Mouse (Mus musculus): Measurements from ENCODE around the gene Tob1. TPM values are rescaled to one million over a fixed set of nuclear protein-coding genes. Genes with fewer than 3 reads are reported as not detected.

Gene Tob1
- polyA plus RNA-seq (2012; rRNA removed) (28.4 and 29.7 TPM in 2 replicates), polyA plus RNA-seq (2014; fragmentation: Nextera tagmentation; extraction: Ambion mirVana) (34.8 and 37.3 TPM in 2 replicates)

GRCm38 (mm10) chr11:94211124-94211603, at the start of gene Tob1:
TSS of gene Tob1 (plus strand) at chr11:94211454.
- Histone ChIP-seq H3K36me3 (ENCODE audit: control insufficient read depth, insufficient read depth, low read length) (peaks cover 16% of the 10 kb centered on the region), H3K4me2 (replicated peaks; ENCODE audit: low read depth, low read length, severe bottlenecking) (peak within 1 kb of the TSS; percentile 97), H3K4me3 (replicated peaks; ENCODE audit: low read length) (peak within 1 kb of the TSS; percentile 97), H3K9ac (ENCODE audit: low read depth, low read length, severe bottlenecking) (peak within 1 kb of the TSS; percentile 95), H3K27me3 (ENCODE audit: control insufficient read depth, insufficient read depth, low read length) (no peaks in the 10 kb centered on the region), H3K4me1 (ENCODE audit: control insufficient read depth, insufficient read depth, low read length) (peaks cover 20% of the 10 kb centered on the region), H3K9me3 (ENCODE audit: control insufficient read depth, low read length) (no peaks in the 10 kb centered on the region), H3K27ac (replicated peaks; ENCODE audit: low read depth, low read length) (peak within 1 kb of the TSS; percentile 97)
- TF ChIP-seq POLR2A (IDR thresholded peaks at IDR 0.05; ENCODE audit: borderline replicate concordance, extremely low read depth, insufficient read depth, insufficient read length): peak; percentile 100
- ATAC-seq (ENCODE audit: low FRiP score, low read depth) (peak; percentile 96), DNase-seq (ENCODE audit: low spot score) (peak; percentile 99)
- 0% methylated on average over 19 of the region's 55 CpGs for WGBS

GRCm38 (mm10) chr11:94161867-94162581, 49.2 kb upstream of the Tob1 start:
- WGBS: 83% methylated on average over 11 of the region's 11 CpGs
- H3K36me3 ChIP-seq (ENCODE audit: control insufficient read depth, insufficient read depth, low read length): no peaks in the 10 kb centered on the region
- peaks cover 31% of the 10 kb centered on the region for H3K4me1 ChIP-seq (ENCODE audit: control insufficient read depth, insufficient read depth, low read length)
- no peak for TF ChIP-seq POLR2A (IDR thresholded peaks at IDR 0.05; ENCODE audit: borderline replicate concordance, extremely low read depth, insufficient read depth, insufficient read length)
- no peak overlapping the region for H3K9ac ChIP-seq (ENCODE audit: low read depth, low read length, severe bottlenecking)
- no peak for DNase-seq (ENCODE audit: low spot score)
- no peak overlapping the region for H3K4me3 ChIP-seq (replicated peaks; ENCODE audit: low read length)
- no peak for ATAC-seq (ENCODE audit: low FRiP score, low read depth)
- no peaks in the 10 kb centered on the region for H3K9me3 ChIP-seq (ENCODE audit: control insufficient read depth, low read length)
- no peaks in the 10 kb centered on the region for H3K27me3 ChIP-seq (ENCODE audit: control insufficient read depth, insufficient read depth, low read length)
- H3K4me2 ChIP-seq (replicated peaks; ENCODE audit: low read depth, low read length, severe bottlenecking): no peak overlapping the region
- no peak overlapping the region for H3K27ac ChIP-seq (replicated peaks; ENCODE audit: low read depth, low read length)

DNA sequence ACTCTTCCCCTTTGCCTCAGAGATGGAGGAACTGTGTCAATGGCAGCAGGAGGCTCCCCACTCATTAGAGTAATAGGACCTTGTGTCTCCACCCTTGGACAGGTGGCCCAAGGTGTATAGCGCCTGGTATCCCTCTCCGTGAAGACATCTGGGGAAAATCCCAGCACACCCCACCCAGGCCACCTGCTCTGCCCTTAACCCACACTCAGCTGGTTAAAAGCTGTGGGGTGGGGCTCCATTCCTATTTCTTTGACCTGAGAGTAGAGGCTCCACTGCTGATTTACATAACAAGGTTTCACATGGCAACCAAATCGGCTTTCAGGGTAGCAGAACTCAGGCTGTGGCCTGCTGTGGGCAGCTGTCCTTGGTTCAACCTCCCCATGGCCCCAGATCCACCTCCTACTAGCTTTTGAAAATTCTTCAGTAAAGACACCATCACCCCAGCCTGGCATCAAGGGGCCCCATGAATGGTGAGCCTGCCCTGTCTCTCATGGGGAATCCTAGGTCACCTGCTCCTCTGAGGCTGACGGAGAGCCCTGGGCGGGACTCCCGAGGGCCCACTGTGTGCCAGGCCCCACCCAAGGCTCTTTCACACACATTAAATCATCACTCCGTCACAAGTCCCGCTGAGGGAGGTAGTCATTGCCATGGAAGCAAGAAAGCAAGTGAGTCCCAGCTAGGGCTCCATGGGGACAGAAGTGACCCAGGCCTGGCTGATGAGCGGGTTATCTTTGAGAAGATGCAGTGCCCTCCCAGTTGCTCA, 48.1 kb upstream of the Tob1 start:
- no peak overlapping the region for H3K27ac ChIP-seq (replicated peaks; ENCODE audit: low read depth, low read length)
- no peak overlapping the region for H3K4me3 ChIP-seq (replicated peaks; ENCODE audit: low read length)
- H3K4me2 ChIP-seq (replicated peaks; ENCODE audit: low read depth, low read length, severe bottlenecking): no peak overlapping the region
- H3K27me3 ChIP-seq (ENCODE audit: control insufficient read depth, insufficient read depth, low read length): no peaks in the 10 kb centered on the region
- no peaks in the 10 kb centered on the region for H3K9me3 ChIP-seq (ENCODE audit: control insufficient read depth, low read length)
- ATAC-seq (ENCODE audit: low FRiP score, low read depth) (no peak), DNase-seq (ENCODE audit: low spot score) (no peak)
- peaks cover 31% of the 10 kb centered on the region for H3K4me1 ChIP-seq (ENCODE audit: control insufficient read depth, insufficient read depth, low read length)
- no peak for TF ChIP-seq POLR2A (IDR thresholded peaks at IDR 0.05; ENCODE audit: borderline replicate concordance, extremely low read depth, insufficient read depth, insufficient read length)
- H3K9ac ChIP-seq (ENCODE audit: low read depth, low read length, severe bottlenecking): no peak overlapping the region
- 78% methylated on average over 9 of the region's 9 CpGs for WGBS
- H3K36me3 ChIP-seq (ENCODE audit: control insufficient read depth, insufficient read depth, low read length): no peaks in the 10 kb centered on the region

- no peak for TF ChIP-seq POLR2A (IDR thresholded peaks at IDR 0.05; ENCODE audit: borderline replicate concordance, extremely low read depth, insufficient read depth, insufficient read length)
These were observed 45.5 kb upstream of the Tob1 start for GRCm38 (mm10) chr11:94165745-94166144.

DNA sequence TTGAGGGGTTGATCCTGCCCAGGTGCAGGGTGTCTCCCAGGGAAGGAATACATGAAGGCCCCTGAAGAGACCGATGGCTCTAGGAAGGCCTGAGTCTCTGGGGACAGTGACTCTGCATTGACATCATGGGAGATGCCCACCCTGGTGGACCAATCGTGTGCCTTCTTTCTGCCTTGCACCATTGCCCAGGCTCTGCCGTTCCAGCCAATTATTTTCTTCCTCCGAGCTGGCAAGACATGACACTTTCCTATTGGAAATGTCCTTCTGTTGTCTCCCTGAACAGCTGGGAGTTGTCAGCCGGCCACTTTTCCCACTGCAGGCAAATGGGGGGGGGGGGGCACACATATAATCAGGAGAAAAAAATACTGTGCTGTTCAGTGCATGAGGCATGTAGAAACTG, 43.0 kb upstream of the Tob1 start:
- 66% methylated on average over 5 of the region's 5 CpGs for WGBS
- TF ChIP-seq POLR2A (IDR thresholded peaks at IDR 0.05; ENCODE audit: borderline replicate concordance, extremely low read depth, insufficient read depth, insufficient read length): no peak
- Histone ChIP-seq H3K27ac (replicated peaks; ENCODE audit: low read depth, low read length) (no peak overlapping the region), H3K9me3 (ENCODE audit: control insufficient read depth, low read length) (no peaks in the 10 kb centered on the region), H3K4me3 (replicated peaks; ENCODE audit: low read length) (no peak overlapping the region), H3K9ac (ENCODE audit: low read depth, low read length, severe bottlenecking) (no peak overlapping the region), H3K4me2 (replicated peaks; ENCODE audit: low read depth, low read length, severe bottlenecking) (no peak overlapping the region), H3K4me1 (ENCODE audit: control insufficient read depth, insufficient read depth, low read length) (no peaks in the 10 kb centered on the region), H3K27me3 (ENCODE audit: control insufficient read depth, insufficient read depth, low read length) (no peaks in the 10 kb centered on the region), H3K36me3 (ENCODE audit: control insufficient read depth, insufficient read depth, low read length) (no peaks in the 10 kb centered on the region)
- ATAC-seq (ENCODE audit: low FRiP score, low read depth) (no peak), DNase-seq (ENCODE audit: low spot score) (no peak)

More at GRCm38 (mm10) chr11:94165745-94166144, 45.5 kb upstream of the Tob1 start:
- no peak overlapping the region for H3K4me3 ChIP-seq (replicated peaks; ENCODE audit: low read length)
- peaks cover 8% of the 10 kb centered on the region for H3K4me1 ChIP-seq (ENCODE audit: control insufficient read depth, insufficient read depth, low read length)
- no peak overlapping the region for H3K27ac ChIP-seq (replicated peaks; ENCODE audit: low read depth, low read length)
- H3K36me3 ChIP-seq (ENCODE audit: control insufficient read depth, insufficient read depth, low read length): no peaks in the 10 kb centered on the region
- no peak overlapping the region for H3K4me2 ChIP-seq (replicated peaks; ENCODE audit: low read depth, low read length, severe bottlenecking)
- WGBS: 66% methylated on average over 4 of the region's 4 CpGs
- no peak overlapping the region for H3K9ac ChIP-seq (ENCODE audit: low read depth, low read length, severe bottlenecking)
- H3K27me3 ChIP-seq (ENCODE audit: control insufficient read depth, insufficient read depth, low read length): no peaks in the 10 kb centered on the region
- DNase-seq (ENCODE audit: low spot score): no peak
- ATAC-seq (ENCODE audit: low FRiP score, low read depth): no peak
- no peaks in the 10 kb centered on the region for H3K9me3 ChIP-seq (ENCODE audit: control insufficient read depth, low read length)

Measured in limb, embryonic 14.5 days (tissue).